In genomic region chr13:28575202-28575851, GRCm38 (mm10) we compare ENCODE assay signal across 22 mouse cellular contexts.
DNase-seq lines count a peak whose midpoint lies in the region; ATAC-seq and TF ChIP-seq lines count a peak whose summit lies in the region.
"Had no signal": no experiment of that assay in that cellular context is flagged by ENCODE, and none has a peak within 500 bp of the region (broad histone marks: within the 10 kb centered on the region; RNA-seq: fewer than 3 reads in every experiment).

No protein-coding gene starts in this region.

- no peak for DNase-seq in forebrain, embryonic 10.5 days (ENCODE audit: extremely low spot score, low spot score)
- no peak for DNase-seq in forebrain, postnatal 0 days
- peak; percentile 21 for DNase-seq in embryo, embryonic 10 days (ENCODE audit: low spot score)
- DNase-seq in embryonic facial prominence, embryonic 14.5 days (ENCODE audit: low spot score): peak; percentile 70
- no peak for DNase-seq in yolk sac, embryonic 10.5 days (ENCODE audit: low spot score)
- DNase-seq in lung, postnatal 0 days (ENCODE audit: low spot score): no peak
- no peak for DNase-seq in ovary, postnatal 36 days (ENCODE audit: low spot score)
- DNase-seq: adrenal gland, postnatal 36 days; cerebellum, adult 2 months; heart, adult 18-20 months; heart, postnatal 4 days; kidney, adult 18-20 months; kidney, postnatal 25 days; layer of hippocampus, adult 9-11 months; lung, postnatal 4 days; midbrain, embryonic 14.5 days; thymus, postnatal 14 days had no signal

- no peak for TF ChIP-seq EP300 in lung, postnatal 0 days (IDR thresholded peaks at IDR 0.05)

- ATAC-seq in forebrain, postnatal 0 days: no peak
- ATAC-seq in embryonic facial prominence, embryonic 14.5 days (ENCODE audit: low read depth): peak; percentile 50; the same call in 1 of the 2 replicates
- ATAC-seq in limb, embryonic 15.5 days (ENCODE audit: insufficient number of reproducible peaks, low FRiP score, low TSS enrichment, low read depth): no peak
- ATAC-seq in lung, postnatal 0 days: no peak
- ATAC-seq: CD4-positive, CD25-positive, alpha-beta regulatory T cell, adult 4 months; forebrain, embryonic 16.5 days; hindbrain, postnatal 0 days had no signal

- H3K36me3 ChIP-seq in forebrain, embryonic 10.5 days (replicated peaks): no peaks in the 10 kb centered on the region
- H3K36me3 ChIP-seq in forebrain, postnatal 0 days (ENCODE audit: insufficient read depth): no peaks in the 10 kb centered on the region
- H3K36me3 ChIP-seq in embryonic facial prominence, embryonic 14.5 days (ENCODE audit: control insufficient read depth, insufficient read depth, low read length): no peaks in the 10 kb centered on the region
- no peaks in the 10 kb centered on the region for H3K36me3 ChIP-seq in limb, embryonic 15.5 days
- H3K36me3 ChIP-seq in lung, postnatal 0 days (ENCODE audit: insufficient read depth, low read length): no peaks in the 10 kb centered on the region
- H3K36me3 ChIP-seq: G1E had no signal

- no peak overlapping the region for H3K4me3 ChIP-seq in forebrain, embryonic 10.5 days
- H3K4me3 ChIP-seq in forebrain, postnatal 0 days (ENCODE audit: low read depth, low read length): no peak overlapping the region
- no peak overlapping the region for H3K4me3 ChIP-seq in embryonic facial prominence, embryonic 14.5 days (ENCODE audit: low read depth, low read length)
- H3K4me3 ChIP-seq in limb, embryonic 15.5 days: no peak overlapping the region
- H3K4me3 ChIP-seq in lung, postnatal 0 days (ENCODE audit: low read depth, low read length): no peak overlapping the region

- H3K4me2 ChIP-seq in forebrain, postnatal 0 days (ENCODE audit: low read depth): no peak overlapping the region
- H3K4me2 ChIP-seq in embryonic facial prominence, embryonic 14.5 days (ENCODE audit: low read depth, low read length): no peak overlapping the region
- no peak overlapping the region for H3K4me2 ChIP-seq in limb, embryonic 15.5 days
- no peak overlapping the region for H3K4me2 ChIP-seq in lung, postnatal 0 days (replicated peaks; ENCODE audit: low read depth, low read length)

- no peaks in the 10 kb centered on the region for H3K27me3 ChIP-seq in forebrain, embryonic 10.5 days (ENCODE audit: poor library complexity, severe bottlenecking)
- no peaks in the 10 kb centered on the region for H3K27me3 ChIP-seq in forebrain, postnatal 0 days (ENCODE audit: insufficient read depth, low read length)
- H3K27me3 ChIP-seq in embryonic facial prominence, embryonic 14.5 days (replicated peaks; ENCODE audit: control insufficient read depth, insufficient read depth, low read length): no peaks in the 10 kb centered on the region
- H3K27me3 ChIP-seq in limb, embryonic 15.5 days: no peaks in the 10 kb centered on the region
- H3K27me3 ChIP-seq in lung, postnatal 0 days (replicated peaks; ENCODE audit: insufficient read depth, low read length): no peaks in the 10 kb centered on the region

- no peaks in the 10 kb centered on the region for H3K4me1 ChIP-seq in forebrain, embryonic 10.5 days
- H3K4me1 ChIP-seq in forebrain, postnatal 0 days (ENCODE audit: insufficient read depth): no peaks in the 10 kb centered on the region
- H3K4me1 ChIP-seq in embryonic facial prominence, embryonic 14.5 days (ENCODE audit: control insufficient read depth, insufficient read depth, low read length): peaks cover 16% of the 10 kb centered on the region; the same call in 1 of the 2 replicates
- H3K4me1 ChIP-seq in limb, embryonic 15.5 days: peaks cover 17% of the 10 kb centered on the region
- no peaks in the 10 kb centered on the region for H3K4me1 ChIP-seq in lung, postnatal 0 days (ENCODE audit: insufficient read depth, low read depth, low read length)

- H3K27ac ChIP-seq in forebrain, embryonic 10.5 days: peak overlapping the region; percentile 51; the same call in 1 of the 2 replicates
- H3K27ac ChIP-seq in forebrain, postnatal 0 days (ENCODE audit: low read depth, low read length): no peak overlapping the region
- H3K27ac ChIP-seq in embryonic facial prominence, embryonic 14.5 days (replicated peaks; ENCODE audit: low read depth, low read length): peak overlapping the region; percentile 77
- H3K27ac ChIP-seq in limb, embryonic 15.5 days: peak overlapping the region; percentile 69
- H3K27ac ChIP-seq in lung, postnatal 0 days (ENCODE audit: low read length): no peak overlapping the region
- H3K27ac ChIP-seq: hindbrain, postnatal 0 days had no signal

- no peaks in the 10 kb centered on the region for H3K9me3 ChIP-seq in forebrain, embryonic 10.5 days
- H3K9me3 ChIP-seq in forebrain, postnatal 0 days (ENCODE audit: low read length): no peaks in the 10 kb centered on the region
- no peaks in the 10 kb centered on the region for H3K9me3 ChIP-seq in embryonic facial prominence, embryonic 14.5 days (ENCODE audit: control insufficient read depth, low read length)
- H3K9me3 ChIP-seq in limb, embryonic 15.5 days: no peaks in the 10 kb centered on the region
- no peaks in the 10 kb centered on the region for H3K9me3 ChIP-seq in lung, postnatal 0 days (ENCODE audit: low read length)
- H3K9me3 ChIP-seq: G1E had no signal

- H3K9ac ChIP-seq in forebrain, postnatal 0 days: no peak overlapping the region
- no peak overlapping the region for H3K9ac ChIP-seq in embryonic facial prominence, embryonic 14.5 days (ENCODE audit: low read depth, low read length)
- no peak overlapping the region for H3K9ac ChIP-seq in limb, embryonic 15.5 days
- H3K9ac ChIP-seq in lung, postnatal 0 days (replicated peaks; ENCODE audit: low read depth): no peak overlapping the region

- WGBS in forebrain, embryonic 10.5 days: 63% methylated on average over 9 of the region's 9 CpGs
- 75% methylated on average over 9 of the region's 9 CpGs for WGBS in forebrain, postnatal 0 days
- WGBS in embryonic facial prominence, embryonic 14.5 days: 13% methylated on average over 9 of the region's 9 CpGs
- 25% methylated on average over 9 of the region's 9 CpGs for WGBS in limb, embryonic 15.5 days
- 62% methylated on average over 9 of the region's 9 CpGs for WGBS in lung, postnatal 0 days

- TF ChIP-seq CTCF in forebrain, postnatal 0 days (IDR thresholded peaks at IDR 0.05; ENCODE audit: low read depth): no peak
- no peak for TF ChIP-seq CTCF in lung, postnatal 0 days (IDR thresholded peaks at IDR 0.05)

Comparison
In these comparisons a context has a peak if more than half of its experiments do, and no peak if none do; other contexts are left out.
1. H3K27ac ChIP-seq: peak in forebrain, embryonic 10.5 days (single experiment), embryonic facial prominence, embryonic 14.5 days (single experiment) and limb, embryonic 15.5 days (single experiment); none in forebrain, postnatal 0 days (single experiment) and lung, postnatal 0 days (single experiment).
2. DNase-seq: peak in embryo, embryonic 10 days (single experiment) and embryonic facial prominence, embryonic 14.5 days (single experiment); none in forebrain, embryonic 10.5 days (single experiment), forebrain, postnatal 0 days (single experiment), yolk sac, embryonic 10.5 days (single experiment), lung, postnatal 0 days (single experiment) and ovary, postnatal 36 days (single experiment).